Mouse (Mus musculus) neural tube, embryonic 13.5 days (tissue): Measurements from ENCODE around the gene Pck1. TPM values are rescaled to one million over a fixed set of nuclear protein-coding genes. Genes with fewer than 3 reads are reported as not detected.

Experiments
- ATAC-seq: fragments of 200-750 bp; cut with Nextera tagmentation; 2 replicates; pipeline ENCODE4 v1.8.0; 2017; ENCODE audit warnings: low read depth, mild to moderate bottlenecking, moderate TSS enrichment, moderate library complexity
- H3K27ac ChIP-seq: fragments of 300-500 bp; sonication (generic); replicated peaks from 2 replicates; pipeline ENCODE4 v1.5.1; 2015; ENCODE audit warnings: moderate library complexity, mild to moderate bottlenecking, inconsistent platforms
- H3K27me3 ChIP-seq: fragments of 300-500 bp; sonication (generic); 2 replicates; pipeline ENCODE4 v1.6.1; 2015; ENCODE audit warnings: mild to moderate bottlenecking, inconsistent platforms
- H3K36me3 ChIP-seq: fragments of 300-500 bp; sonication (generic); 2 replicates; pipeline ENCODE4 v1.6.1; 2015; ENCODE audit warnings: mild to moderate bottlenecking, inconsistent platforms
- H3K4me1 ChIP-seq: fragments of 300-500 bp; sonication (generic); replicated peaks from 2 replicates; pipeline ENCODE4 v1.6.1; 2015; ENCODE audit warnings: inconsistent platforms
- H3K4me2 ChIP-seq: fragments of 300-500 bp; sonication (generic); 2 replicates; pipeline ENCODE4 v1.6.1; 2015; ENCODE audit warnings: inconsistent platforms, mild to moderate bottlenecking, moderate library complexity
- H3K4me3 ChIP-seq: fragments of 300-500 bp; sonication (generic); 2 replicates; pipeline ENCODE4 v1.5.1; 2015; ENCODE audit warnings: mild to moderate bottlenecking, inconsistent platforms
- H3K9ac ChIP-seq: fragments of 300-500 bp; sonication (generic); 2 replicates; pipeline ENCODE4 v1.6.1; 2015; ENCODE audit warnings: moderate library complexity, mild to moderate bottlenecking, inconsistent platforms
- H3K9me3 ChIP-seq: fragments of 300-500 bp; sonication (generic); 2 replicates; pipeline ENCODE4 v1.6.1; 2016; ENCODE audit warnings: inconsistent platforms
- WGBS: fragments of 180-500 bp; shearing (Covaris S2); methylation state at CpG from one replicate; pipeline ENCODE4 v1.1.7; 2015; 5-methylcytosine and 5-hydroxymethylcytosine counted together
- polyA plus RNA-seq: library from polyadenylated mRNA; unstranded; fragments of >200 nt; fragmentation: Nextera tagmentation; extraction: Ambion mirVana; gene quantifications from 2 replicates; pipeline ENCODE4 v1.2.1, GENCODE M21; 2015

Pck1 gene
- polyA plus RNA-seq, 1 experiment from 2014 or later, result not detected

DNA sequence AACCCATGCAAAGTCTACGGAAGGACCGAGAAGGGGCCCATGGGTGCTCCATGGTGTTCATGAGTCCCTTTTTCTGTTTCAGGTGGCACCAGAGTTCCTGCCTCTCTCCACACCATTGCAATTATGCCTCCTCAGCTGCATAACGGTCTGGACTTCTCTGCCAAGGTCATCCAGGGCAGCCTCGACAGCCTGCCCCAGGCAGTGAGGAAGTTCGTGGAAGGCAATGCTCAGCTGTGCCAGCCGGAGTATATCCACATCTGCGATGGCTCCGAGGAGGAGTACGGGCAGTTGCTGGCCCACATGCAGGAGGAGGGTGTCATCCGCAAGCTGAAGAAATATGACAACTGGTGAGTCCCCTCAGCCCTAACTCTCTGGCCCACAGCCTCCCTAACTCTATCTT is 418 bp downstream of the Pck1 start:
- H3K27ac ChIP-seq, result no peak overlapping the region
- WGBS, result 91% methylated on average over 10 of the region's 10 CpGs
- H3K4me2 ChIP-seq, result no peak overlapping the region
- H3K9ac ChIP-seq, result no peak overlapping the region
- H3K4me1 ChIP-seq, result no peaks in the 10 kb centered on the region
- H3K27me3 ChIP-seq, result no peaks in the 10 kb centered on the region
- H3K4me3 ChIP-seq, result no peak overlapping the region
- H3K9me3 ChIP-seq, result no peaks in the 10 kb centered on the region
- no peak for ATAC-seq
- H3K36me3 ChIP-seq, result no peaks in the 10 kb centered on the region

DNA sequence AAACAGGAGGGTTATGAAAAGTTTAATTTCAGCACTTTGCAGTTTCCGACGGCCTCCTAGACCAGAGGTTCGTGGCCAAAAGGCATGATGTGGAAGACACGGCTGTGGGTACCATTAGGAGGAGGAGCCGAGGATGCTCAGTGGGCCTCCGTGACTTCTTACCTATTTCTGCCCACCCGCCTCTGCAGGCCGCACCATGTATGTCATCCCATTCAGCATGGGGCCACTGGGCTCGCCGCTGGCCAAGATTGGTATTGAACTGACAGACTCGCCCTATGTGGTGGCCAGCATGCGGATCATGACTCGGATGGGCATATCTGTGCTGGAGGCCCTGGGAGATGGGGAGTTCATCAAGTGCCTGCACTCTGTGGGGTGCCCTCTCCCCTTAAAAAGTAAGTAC is 1.7 kb downstream of the Pck1 start:
- 90% methylated on average over 13 of the region's 13 CpGs for WGBS
- Histone ChIP-seq H3K4me1 (peaks cover 4% of the 10 kb centered on the region), H3K9ac (no peak overlapping the region), H3K9me3 (no peaks in the 10 kb centered on the region), H3K36me3 (no peaks in the 10 kb centered on the region), H3K27me3 (no peaks in the 10 kb centered on the region), H3K27ac (no peak overlapping the region), H3K4me2 (no peak overlapping the region), H3K4me3 (no peak overlapping the region)
- no peak for ATAC-seq

DNA sequence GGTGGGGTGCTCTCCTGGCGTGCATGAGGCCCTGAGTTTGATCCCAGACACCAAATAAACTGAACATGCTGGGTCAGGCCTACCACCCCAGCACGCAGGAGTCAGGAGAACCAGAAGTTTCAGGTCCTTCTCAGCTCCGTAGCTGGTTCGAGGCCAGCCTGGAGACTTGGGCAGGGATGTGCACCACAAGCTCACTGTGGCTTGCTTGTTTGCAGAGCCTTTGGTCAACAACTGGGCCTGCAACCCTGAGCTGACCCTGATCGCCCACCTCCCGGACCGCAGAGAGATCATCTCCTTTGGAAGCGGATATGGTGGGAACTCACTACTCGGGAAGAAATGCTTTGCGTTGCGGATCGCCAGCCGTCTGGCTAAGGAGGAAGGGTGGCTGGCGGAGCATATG is 2.1 kb downstream of the Pck1 start:
- Histone ChIP-seq H3K9me3 (no peaks in the 10 kb centered on the region), H3K9ac (no peak overlapping the region), H3K4me3 (no peak overlapping the region), H3K27me3 (no peaks in the 10 kb centered on the region), H3K27ac (no peak overlapping the region), H3K4me2 (no peak overlapping the region), H3K4me1 (peaks cover 6% of the 10 kb centered on the region), H3K36me3 (no peaks in the 10 kb centered on the region)
- 89% methylated on average over 14 of the region's 14 CpGs for WGBS
- no peak for ATAC-seq

DNA sequence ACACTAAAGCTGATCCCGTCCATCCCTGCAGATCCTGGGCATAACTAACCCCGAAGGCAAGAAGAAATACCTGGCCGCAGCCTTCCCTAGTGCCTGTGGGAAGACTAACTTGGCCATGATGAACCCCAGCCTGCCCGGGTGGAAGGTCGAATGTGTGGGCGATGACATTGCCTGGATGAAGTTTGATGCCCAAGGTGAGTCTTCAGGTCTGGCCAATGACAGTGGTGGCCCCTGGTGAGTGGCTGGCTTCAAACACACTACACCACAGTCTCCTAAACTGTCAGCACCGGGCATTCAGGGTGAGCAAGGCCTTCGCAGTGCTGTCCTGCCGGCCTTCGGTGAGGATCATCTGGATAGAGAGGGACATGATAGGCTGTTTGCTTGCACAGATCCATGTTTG is 3.1 kb downstream of the Pck1 start:
- Histone ChIP-seq H3K36me3 (no peaks in the 10 kb centered on the region), H3K27ac (no peak overlapping the region), H3K27me3 (no peaks in the 10 kb centered on the region), H3K9me3 (no peaks in the 10 kb centered on the region), H3K9ac (no peak overlapping the region), H3K4me1 (peaks cover 6% of the 10 kb centered on the region), H3K4me3 (no peak overlapping the region), H3K4me2 (no peak overlapping the region)
- WGBS, result 89% methylated on average over 10 of the region's 10 CpGs
- no peak for ATAC-seq

DNA sequence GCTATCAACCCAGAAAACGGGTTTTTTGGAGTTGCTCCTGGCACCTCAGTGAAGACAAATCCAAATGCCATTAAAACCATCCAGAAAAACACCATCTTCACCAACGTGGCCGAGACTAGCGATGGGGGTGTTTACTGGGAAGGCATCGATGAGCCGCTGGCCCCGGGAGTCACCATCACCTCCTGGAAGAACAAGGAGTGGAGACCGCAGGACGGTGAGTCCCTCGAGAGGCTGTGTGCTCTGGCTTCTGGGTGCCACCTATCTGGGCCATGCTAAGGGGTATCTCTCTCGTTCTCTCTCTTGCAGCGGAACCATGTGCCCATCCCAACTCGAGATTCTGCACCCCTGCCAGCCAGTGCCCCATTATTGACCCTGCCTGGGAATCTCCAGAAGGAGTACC is 4.1 kb downstream of the Pck1 start:
- Histone ChIP-seq H3K27ac (no peak overlapping the region), H3K36me3 (no peaks in the 10 kb centered on the region), H3K27me3 (0 out of 2 replicates have a peak, but pooled peaks cover 9% of the 10 kb centered on the region), H3K9me3 (no peaks in the 10 kb centered on the region), H3K4me3 (no peak overlapping the region), H3K4me2 (no peak overlapping the region), H3K4me1 (peaks cover 11% of the 10 kb centered on the region), H3K9ac (no peak overlapping the region)
- no peak for ATAC-seq
- 86% methylated on average over 13 of the region's 13 CpGs for WGBS

DNA sequence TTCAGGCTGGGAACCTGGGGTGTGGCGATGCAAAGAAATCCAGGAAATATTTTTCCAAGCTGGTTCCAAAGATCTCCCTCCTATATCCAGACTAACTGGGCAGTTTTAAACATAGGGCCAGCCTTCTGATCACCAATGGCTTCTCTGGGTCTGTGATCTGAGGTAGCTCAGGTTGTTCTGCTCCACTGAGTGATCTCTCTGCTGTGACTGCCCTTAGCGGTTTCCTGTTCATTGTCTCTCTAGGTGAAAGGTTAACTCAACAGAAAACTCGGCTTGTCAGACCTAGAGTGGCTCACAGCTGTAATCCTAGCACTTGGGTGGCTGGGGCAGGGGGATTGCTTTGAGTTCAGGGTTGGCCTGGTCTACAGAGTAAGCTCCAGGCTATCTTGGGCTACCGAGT is 4.5 kb downstream of the Pck1 start:
- Histone ChIP-seq H3K4me2 (no peak overlapping the region), H3K9ac (no peak overlapping the region), H3K27me3 (peaks cover 12% of the 10 kb centered on the region), H3K36me3 (no peaks in the 10 kb centered on the region), H3K27ac (no peak overlapping the region), H3K9me3 (no peaks in the 10 kb centered on the region), H3K4me3 (no peak overlapping the region), H3K4me1 (peaks cover 15% of the 10 kb centered on the region)
- WGBS, result 69% methylated on average over 4 of the region's 4 CpGs
- no peak for ATAC-seq

DNA sequence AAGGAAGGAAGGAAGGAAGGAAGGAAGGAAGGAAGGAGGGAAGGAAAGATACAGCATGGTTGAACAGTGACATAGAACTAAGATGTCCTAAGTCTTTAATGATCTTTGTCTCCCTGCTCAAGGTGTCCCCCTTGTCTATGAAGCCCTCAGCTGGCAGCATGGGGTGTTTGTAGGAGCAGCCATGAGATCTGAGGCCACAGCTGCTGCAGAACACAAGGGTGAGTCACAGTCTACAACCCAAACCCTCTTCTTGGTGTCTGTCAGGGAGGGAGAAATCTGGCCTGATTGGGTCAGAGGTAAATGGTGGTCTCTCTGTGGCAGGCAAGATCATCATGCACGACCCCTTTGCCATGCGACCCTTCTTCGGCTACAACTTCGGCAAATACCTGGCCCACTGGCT is 5.0 kb downstream of the Pck1 start:
- Histone ChIP-seq H3K36me3 (no peaks in the 10 kb centered on the region), H3K4me2 (no peak overlapping the region), H3K9ac (no peak overlapping the region), H3K4me1 (peaks cover 16% of the 10 kb centered on the region), H3K27ac (no peak overlapping the region), H3K4me3 (no peak overlapping the region), H3K27me3 (peaks cover 16% of the 10 kb centered on the region), H3K9me3 (no peaks in the 10 kb centered on the region)
- no peak for ATAC-seq
- whole genome bisulfite sequencing, result 98% methylated on average over 4 of the region's 4 CpGs

DNA sequence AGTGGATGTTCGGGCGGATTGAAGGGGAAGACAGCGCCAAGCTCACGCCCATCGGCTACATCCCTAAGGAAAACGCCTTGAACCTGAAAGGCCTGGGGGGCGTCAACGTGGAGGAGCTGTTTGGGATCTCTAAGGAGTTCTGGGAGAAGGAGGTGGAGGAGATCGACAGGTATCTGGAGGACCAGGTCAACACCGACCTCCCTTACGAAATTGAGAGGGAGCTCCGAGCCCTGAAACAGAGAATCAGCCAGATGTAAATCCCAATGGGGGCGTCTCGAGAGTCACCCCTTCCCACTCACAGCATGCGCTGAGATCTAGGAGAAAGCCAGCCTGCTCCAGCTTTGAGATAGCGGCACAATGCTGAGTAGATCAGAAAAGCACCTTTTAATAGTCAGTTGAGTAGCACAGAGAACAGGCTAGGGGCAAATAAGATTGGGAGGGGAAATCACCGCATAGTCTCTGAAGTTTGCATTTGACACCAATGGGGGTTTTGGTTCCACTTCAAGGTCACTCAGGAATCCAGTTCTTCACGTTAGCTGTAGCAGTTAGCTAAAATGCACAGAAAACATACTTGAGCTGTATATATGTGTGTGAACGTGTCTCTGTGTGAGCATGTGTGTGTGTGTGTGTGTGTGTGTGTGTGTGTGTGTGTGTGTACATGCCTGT is 5.7 kb downstream of the Pck1 start:
- 89% methylated on average over 19 of the region's 19 CpGs for WGBS
- no peak for ATAC-seq
- H3K4me2 ChIP-seq, result no peak overlapping the region

DNA sequence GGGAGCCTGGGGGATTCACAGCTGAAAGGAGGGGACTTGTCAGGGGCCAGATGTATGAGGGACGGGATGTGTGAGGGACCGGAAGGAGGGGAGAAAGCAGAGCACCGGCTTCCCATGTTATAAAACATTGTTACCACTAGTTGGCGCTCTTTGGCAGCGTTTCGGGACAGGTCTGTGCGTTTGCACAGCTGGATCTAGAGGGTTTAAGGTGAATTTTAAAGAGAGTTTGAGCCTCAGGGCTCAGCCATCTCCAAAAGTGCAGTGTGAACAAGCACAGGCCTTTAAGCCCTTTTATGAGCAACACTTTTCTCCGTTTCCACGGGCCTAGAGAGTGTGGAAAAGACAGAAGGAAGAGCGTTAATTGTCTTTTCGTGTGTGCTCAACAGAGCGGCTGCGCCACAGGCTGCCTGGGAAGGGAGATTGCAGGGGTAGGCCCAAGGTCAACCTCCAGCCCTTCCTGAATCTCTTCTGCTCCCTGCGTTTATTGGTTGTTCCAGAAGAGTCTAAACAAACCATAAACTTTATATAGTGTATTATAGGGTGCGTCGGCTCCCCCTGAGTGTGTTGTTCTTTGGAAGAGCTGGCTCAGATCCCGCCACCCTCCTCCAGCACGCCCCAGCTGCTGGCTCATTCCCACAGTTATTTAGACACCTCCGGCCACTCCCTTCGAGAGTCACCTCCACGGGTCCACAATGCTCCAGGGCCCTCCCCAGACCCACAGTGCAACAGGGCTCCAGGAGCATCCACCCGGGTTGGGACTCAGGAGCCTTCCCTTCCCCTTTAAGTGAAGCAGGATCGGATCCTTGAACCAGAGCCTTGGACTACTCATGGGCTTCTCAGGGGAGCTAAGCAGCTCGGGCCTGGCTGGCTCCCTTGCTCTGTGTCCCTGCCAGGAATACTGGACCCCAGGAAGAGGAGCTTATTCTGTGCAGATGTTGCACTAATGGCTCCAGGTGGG is 6.8 kb downstream of the Pck1 start:
- no peaks in the 10 kb centered on the region for H3K36me3 ChIP-seq
- H3K4me1 ChIP-seq, result peaks cover 16% of the 10 kb centered on the region
- H3K27ac ChIP-seq, result no peak overlapping the region; the same call in 1 of the 2 replicates
- no peak overlapping the region for H3K4me3 ChIP-seq
- WGBS, result 44% methylated on average over 24 of the region's 24 CpGs
- peak; percentile 76 for ATAC-seq
- no peaks in the 10 kb centered on the region for H3K9me3 ChIP-seq
- H3K9ac ChIP-seq, result no peak overlapping the region
- H3K4me2 ChIP-seq, result 0 out of 2 replicates have a peak overlapping the region, but pooled peaks have one; percentile 13
- peaks cover 23% of the 10 kb centered on the region for H3K27me3 ChIP-seq

More for the DNA sequence above, 5.7 kb downstream of the Pck1 start:
- peaks cover 20% of the 10 kb centered on the region for H3K27me3 ChIP-seq
- H3K9me3 ChIP-seq, result no peaks in the 10 kb centered on the region
- H3K4me1 ChIP-seq, result peaks cover 16% of the 10 kb centered on the region
- no peak overlapping the region for H3K4me3 ChIP-seq
- no peak overlapping the region for H3K9ac ChIP-seq
- H3K36me3 ChIP-seq, result no peaks in the 10 kb centered on the region
- H3K27ac ChIP-seq, result no peak overlapping the region

DNA sequence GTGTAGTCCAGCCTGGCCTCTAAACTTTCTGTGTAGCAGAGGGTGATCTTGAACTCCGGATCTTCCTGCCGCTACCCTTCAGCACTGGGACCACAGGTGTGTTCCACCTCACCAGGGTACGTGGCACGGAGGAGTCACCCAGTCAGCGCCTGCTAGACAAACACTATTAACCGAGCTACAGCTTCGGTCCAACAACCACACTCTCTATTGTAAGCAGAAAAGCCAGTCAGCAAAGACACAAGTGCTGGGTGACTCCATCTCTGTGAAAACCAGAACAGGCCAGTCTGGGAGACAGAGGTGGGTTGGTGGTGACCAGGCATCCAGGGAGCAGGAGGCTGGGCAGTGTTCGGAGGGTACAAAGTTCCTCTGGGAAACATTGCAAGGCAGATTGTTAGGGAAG is 10.5 kb downstream of the Pck1 start:
- Histone ChIP-seq H3K36me3 (no peaks in the 10 kb centered on the region), H3K9me3 (no peaks in the 10 kb centered on the region), H3K4me3 (no peak overlapping the region), H3K4me2 (no peak overlapping the region), H3K27me3 (peaks cover 45% of the 10 kb centered on the region), H3K9ac (no peak overlapping the region), H3K4me1 (peaks cover 26% of the 10 kb centered on the region), H3K27ac (no peak overlapping the region)
- no peak for ATAC-seq
- 90% methylated on average over 8 of the region's 8 CpGs for WGBS

DNA sequence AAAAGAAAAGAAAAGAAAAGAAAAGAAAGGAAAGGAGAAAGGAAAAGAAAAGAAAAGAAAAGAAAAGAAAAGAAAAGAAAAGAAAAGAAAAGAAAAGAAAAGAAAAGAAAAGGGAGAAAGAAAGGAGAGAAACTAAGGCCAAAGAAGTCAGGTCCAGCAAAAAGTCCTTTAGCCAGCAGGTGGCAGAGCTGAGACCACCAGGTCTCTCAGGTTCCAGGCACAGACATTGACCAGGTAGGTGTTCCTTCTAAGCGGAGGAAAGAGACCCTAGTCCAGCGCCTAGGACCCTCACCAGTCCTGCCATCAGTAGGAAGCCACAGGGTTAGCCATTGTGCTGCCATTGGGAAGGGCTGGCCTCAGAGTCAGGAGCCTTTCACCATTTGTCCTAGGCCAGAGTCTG is 11.5 kb downstream of the Pck1 start:
- ATAC-seq, result no peak
- Histone ChIP-seq H3K27ac (no peak overlapping the region), H3K4me3 (no peak overlapping the region), H3K27me3 (peaks cover 48% of the 10 kb centered on the region), H3K36me3 (no peaks in the 10 kb centered on the region), H3K4me2 (no peak overlapping the region), H3K9me3 (no peaks in the 10 kb centered on the region), H3K9ac (no peak overlapping the region), H3K4me1 (peaks cover 32% of the 10 kb centered on the region)
- WGBS, result 36% methylated on average over 2 of the region's 2 CpGs

DNA sequence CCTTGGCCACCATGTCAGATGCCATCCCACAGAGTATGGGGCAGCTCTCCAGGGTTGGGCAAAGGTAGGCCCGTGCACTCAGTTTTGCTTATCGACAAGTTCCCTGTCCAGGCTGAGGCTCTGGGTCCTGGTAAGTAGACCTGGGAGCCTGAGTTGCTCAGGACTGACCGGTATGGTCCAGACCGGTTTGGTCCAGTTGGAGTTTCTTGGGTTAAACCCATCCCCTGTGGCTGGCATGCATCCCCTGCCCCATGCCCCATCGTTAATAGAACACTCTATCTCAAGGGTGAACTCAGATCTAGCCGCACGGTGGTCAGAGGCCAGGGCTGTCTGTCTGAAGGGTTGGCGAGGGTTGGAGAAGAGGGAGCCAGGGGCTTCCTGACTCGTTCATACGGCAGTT is 12.1 kb downstream of the Pck1 start:
- WGBS, result 69% methylated on average over 10 of the region's 10 CpGs
- no peaks in the 10 kb centered on the region for H3K9me3 ChIP-seq
- ATAC-seq, result no peak
- H3K27me3 ChIP-seq, result peaks cover 54% of the 10 kb centered on the region
- H3K4me3 ChIP-seq, result no peak overlapping the region
- peaks cover 33% of the 10 kb centered on the region for H3K4me1 ChIP-seq
- H3K36me3 ChIP-seq, result no peaks in the 10 kb centered on the region
- no peak overlapping the region for H3K4me2 ChIP-seq
- no peak overlapping the region for H3K27ac ChIP-seq
- H3K9ac ChIP-seq, result no peak overlapping the region
